Mouse (Mus musculus) MEL (cell line): ENCODE data around the gene Mrpl58.

ENCODE experiments used
- BHLHE40 ChIP-seq: IDR thresholded peaks from 2 replicates; pipeline ENCODE4 v1.6.1; 2012; ENCODE audit warnings: low read depth, mild to moderate bottlenecking, inconsistent platforms, low read length, improper control_type of control experiment, borderline replicate concordance
- CTCF ChIP-seq, 3 experiments: IDR thresholded peaks in 2 of 3; conservative IDR thresholded peaks in 1 of 3; 2 replicates each; pipeline ENCODE4 v1.5.1; 2011 to 2012; ENCODE audit warnings: low read length in 3 of 3, low read depth in 2 of 3, mild to moderate bottlenecking in 2 of 3, improper control_type of control experiment in 1 of 3, inconsistent platforms in 1 of 3, mixed read lengths in 1 of 3, moderate library complexity in 1 of 3; ENCODE audit not compliant: control insufficient read depth in 1 of 3, insufficient read depth in 1 of 3, poor library complexity in 1 of 3, severe bottlenecking in 1 of 3
- ELF1 ChIP-seq: IDR thresholded peaks from 2 replicates; pipeline ENCODE4 v1.6.1; 2014; ENCODE audit warnings: low read depth, mild to moderate bottlenecking, inconsistent platforms, low read length, improper control_type of control experiment, moderate library complexity
- EP300 ChIP-seq, 2 experiments: IDR thresholded peaks; 2 replicates each; pipeline ENCODE4 v1.6.1; 2011; ENCODE audit warnings: improper control_type of control experiment in 2 of 2, low read length in 2 of 2, low read depth in 1 of 2, mild to moderate bottlenecking in 1 of 2
- GATA1 ChIP-seq: IDR thresholded peaks from 2 replicates; pipeline ENCODE4 v1.6.1; 2011; ENCODE audit warnings: low read depth, low read length, improper control_type of control experiment
- MAX ChIP-seq: IDR thresholded peaks from 2 replicates; pipeline ENCODE4 v1.6.1; 2011; ENCODE audit warnings: low read length, improper control_type of control experiment
- MYC ChIP-seq: IDR thresholded peaks from 2 replicates; pipeline ENCODE4 v1.6.1; 2011; ENCODE audit warnings: low read depth, mild to moderate bottlenecking, low read length, improper control_type of control experiment, moderate library complexity
- POLR2A ChIP-seq, 2 experiments: IDR thresholded peaks; 2 replicates each; pipeline ENCODE4 v1.6.1; 2011 to 2012; ENCODE audit warnings: low read length in 2 of 2, mild to moderate bottlenecking in 2 of 2, control low read depth in 1 of 2, improper control_type of control experiment in 1 of 2, low read depth in 1 of 2, moderate library complexity in 1 of 2; ENCODE audit not compliant: control insufficient read depth in 1 of 2, insufficient read depth in 1 of 2, poor library complexity in 1 of 2
- POLR2AphosphoS2 ChIP-seq: IDR thresholded peaks from 2 replicates; pipeline ENCODE4 v1.6.1; 2011; ENCODE audit warnings: low read length, improper control_type of control experiment
- TCF12 ChIP-seq: IDR thresholded peaks from 2 replicates; pipeline ENCODE4 v1.6.1; 2014; ENCODE audit warnings: low read depth, mild to moderate bottlenecking, inconsistent platforms, low read length, improper control_type of control experiment, moderate library complexity

DNA sequence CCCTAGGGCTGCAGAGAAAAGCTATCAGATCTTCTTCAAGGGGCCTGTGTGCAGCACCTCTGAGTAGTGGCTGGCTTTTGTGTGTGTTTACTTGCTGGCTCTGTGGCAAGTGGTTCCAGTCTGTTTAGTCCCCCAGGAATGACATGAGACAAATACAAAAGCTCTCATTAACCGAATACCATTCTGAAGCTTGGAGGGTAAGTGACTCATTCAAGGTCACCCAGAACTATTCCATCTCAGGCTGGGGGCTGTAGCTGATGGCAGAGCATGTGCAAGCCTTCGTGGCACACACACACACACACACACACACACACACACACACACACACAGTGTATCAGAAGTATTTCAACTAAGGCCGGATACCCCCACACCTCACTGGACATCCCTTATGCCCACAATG lies 3.4 kb upstream of the Mrpl58 start:
- TF ChIP-seq GATA1 (no peak), CTCF (IDR thresholded peaks at IDR 0.05 in 2 of 3, conservative IDR thresholded peaks at IDR 0.05 in 1 of 3; ENCODE audit: control insufficient read depth in 1 of 3, insufficient read depth in 1 of 3, low read depth in 2 of 3, low read length in 3 of 3, poor library complexity in 1 of 3, severe bottlenecking in 1 of 3) (no peak), ELF1 (no peak), BHLHE40 (no peak), TCF12 (no peak), MAX (no peak), POLR2A (IDR thresholded peaks at IDR 0.05; ENCODE audit: control insufficient read depth in 1 of 2, insufficient read depth in 1 of 2, low read depth in 1 of 2, low read length in 2 of 2, poor library complexity in 1 of 2) (no peak), POLR2AphosphoS2 (no peak), EP300 (IDR thresholded peaks at IDR 0.05; ENCODE audit: low read depth in 1 of 2, low read length in 2 of 2) (no peak), MYC (no peak)
